Mouse (Mus musculus) lung, postnatal 0 days (tissue): ENCODE data around the gene Cemip.

ENCODE experiments used
- CTCF ChIP-seq: IDR thresholded peaks from 2 replicates; pipeline ENCODE4 v1.5.1; 2016; ENCODE audit warnings: antibody characterized with exemption, mild to moderate bottlenecking
- EP300 ChIP-seq: IDR thresholded peaks from 2 replicates; pipeline ENCODE4 v1.6.1; 2016; ENCODE audit warnings: antibody characterized with exemption, mild to moderate bottlenecking, control low read depth

DNA sequence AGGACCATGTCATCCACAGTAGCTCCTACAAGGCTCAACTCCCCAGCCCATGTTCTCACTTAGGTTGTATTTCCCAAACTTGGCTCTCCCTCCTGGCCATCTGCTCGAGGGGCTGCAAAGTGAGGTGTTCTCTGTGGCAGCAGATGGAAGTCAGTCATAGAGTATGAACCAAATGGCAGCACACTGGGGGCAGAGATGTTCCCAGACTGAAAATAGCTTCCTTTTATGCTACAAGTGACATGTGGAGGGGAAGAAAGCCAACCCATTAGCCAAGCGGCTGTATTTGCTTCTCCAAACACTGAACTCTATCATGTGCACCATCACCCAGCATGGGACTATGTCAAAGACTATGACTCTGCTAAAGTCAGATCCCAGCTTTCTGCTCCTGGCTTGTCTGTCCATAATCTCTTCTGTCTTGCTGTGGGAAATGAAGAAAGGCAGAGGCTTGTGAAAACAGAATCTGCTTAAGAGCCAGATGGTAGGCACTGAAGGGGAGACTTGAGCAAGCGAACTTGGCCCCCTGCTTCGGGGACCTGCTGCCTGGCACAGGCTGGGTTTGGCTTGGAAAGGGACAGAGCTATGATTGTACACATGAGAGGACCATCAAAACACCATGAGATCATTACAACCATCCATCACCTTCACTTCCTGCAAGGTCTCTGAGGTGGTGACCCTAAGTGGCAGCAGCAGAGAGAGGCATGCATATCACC is 41.6 kb downstream of the Cemip start:
- TF ChIP-seq CTCF (no peak), EP300 (no peak)
